Mouse (Mus musculus) embryo, embryonic 11.5 days (tissue): ENCODE results near the gene Isca2.

Experiments used
- DNase-seq: peaks from one replicate; pipeline ENCODE4 v3.0.0-alpha.2; 2012; ENCODE audit warnings: low read depth, low spot score

Isca2 gene

GRCm38 (mm10) chr12:84814663-84815325, 41.7 kb downstream of the Isca2 start:
- DNase-seq = no peak

DNA sequence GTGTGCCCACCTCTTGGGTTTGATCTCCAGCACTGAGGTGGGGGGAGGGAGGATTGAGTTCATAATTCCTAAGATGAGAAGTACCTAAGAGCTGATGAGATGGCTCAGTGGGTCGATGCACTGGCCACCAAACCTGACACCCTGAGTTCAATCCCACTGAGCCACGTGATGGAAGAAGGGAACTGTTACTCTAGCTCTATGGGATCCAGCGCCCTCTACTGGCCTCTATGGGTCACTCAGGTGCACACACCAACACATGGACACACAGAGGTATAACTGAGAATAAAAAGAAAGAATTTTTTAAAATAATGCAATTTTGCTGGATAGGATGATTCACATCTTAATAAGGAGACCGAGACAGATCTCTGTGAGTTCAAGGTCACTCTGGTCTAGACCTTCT, 45.4 kb downstream of the Isca2 start:
- no peak for DNase-seq

DNA sequence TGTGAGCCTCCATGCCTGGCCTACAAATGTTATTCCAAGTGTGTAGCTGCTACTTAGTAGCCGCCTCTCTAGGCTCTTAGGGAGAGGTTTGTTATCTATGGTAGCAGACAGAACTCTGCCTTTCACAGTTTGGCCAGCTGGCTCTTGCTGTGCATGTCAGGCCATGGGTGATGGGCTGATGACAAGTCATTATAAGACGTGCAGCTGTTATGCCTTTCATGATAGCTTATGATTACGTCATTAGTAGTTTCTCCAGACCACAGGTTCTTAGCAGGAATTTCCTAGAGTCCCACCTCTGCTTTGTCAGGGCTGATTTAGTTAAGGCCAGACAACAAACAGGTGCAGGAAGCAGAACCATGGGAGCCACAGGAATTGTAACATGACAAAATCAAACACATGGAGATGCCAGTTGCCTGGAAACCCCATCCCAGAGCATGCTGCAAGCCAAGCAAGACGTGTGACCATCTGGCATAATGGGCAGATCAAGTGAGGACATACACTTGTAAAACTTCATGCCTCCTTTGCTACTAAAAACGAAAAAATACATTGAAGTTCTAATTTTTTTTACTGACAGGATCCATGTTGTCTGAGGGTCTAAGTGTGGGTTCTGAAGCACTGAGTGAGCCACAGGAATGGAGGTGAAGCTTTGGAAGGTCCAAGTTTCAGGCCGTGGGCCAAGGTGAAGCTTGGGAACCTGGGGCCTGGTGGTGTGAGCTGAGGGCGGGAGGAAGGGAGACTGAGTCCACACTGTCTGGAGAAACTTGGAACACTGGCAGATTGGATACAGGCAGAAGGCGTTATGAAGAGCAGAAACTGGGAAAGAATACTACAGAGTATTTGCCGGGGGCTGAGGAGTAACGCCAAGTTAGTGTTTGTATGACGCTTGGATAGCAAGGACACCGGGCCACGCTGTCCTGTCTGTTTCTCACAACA, 46.5 kb downstream of the Isca2 start:
- no peak for DNase-seq

DNA sequence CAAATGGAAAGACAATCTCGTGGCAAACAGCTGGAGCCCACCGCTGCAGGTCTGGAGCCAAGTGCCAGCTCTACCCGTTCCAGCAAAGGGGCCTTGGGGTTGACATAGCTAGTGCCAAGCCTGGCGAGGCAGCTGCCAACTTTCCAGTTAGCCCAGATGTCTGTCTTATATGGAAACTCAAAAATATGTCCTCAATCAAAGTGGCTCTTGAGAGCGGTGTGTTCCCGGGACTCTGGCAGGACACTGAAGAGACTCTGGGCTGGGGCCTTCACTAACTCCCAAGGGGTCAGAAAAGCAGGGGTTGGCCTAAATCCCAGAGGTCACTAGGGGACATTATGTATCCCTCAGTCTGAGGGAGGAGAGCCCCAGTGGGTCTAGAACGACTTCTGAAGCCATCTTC, 50.5 kb downstream of the Isca2 start:
- DNase-seq = no peak

DNA sequence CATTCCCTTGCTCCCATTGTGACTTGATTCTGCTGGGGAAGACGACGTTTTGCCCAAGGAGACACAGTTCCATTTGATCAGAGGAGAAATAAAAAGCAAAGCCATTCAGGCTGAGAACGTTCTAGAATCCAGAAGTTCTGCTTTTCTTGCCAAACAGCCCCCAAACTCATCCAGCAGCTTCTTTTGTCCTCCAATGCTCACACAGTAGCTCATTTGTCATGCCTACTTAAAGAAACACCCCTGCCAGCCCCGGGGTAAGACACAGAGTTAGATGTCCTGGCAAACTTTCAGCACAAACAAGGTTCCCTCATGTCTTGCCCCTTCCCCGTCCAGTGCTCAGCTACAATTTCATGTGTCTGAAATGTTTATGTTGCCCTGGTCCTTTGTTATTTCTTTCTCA, 51.2 kb downstream of the Isca2 start:
- no peak for DNase-seq
